Mouse (Mus musculus) heart, adult 10 weeks (tissue): Measurements from ENCODE around the gene Ddx3x. TPM values are rescaled to one million over a fixed set of nuclear protein-coding genes. Genes with fewer than 3 reads are reported as not detected.

Source experiments
- polyA plus RNA-seq: library from polyadenylated mRNA; stranded (reverse); fragments of 350-450 nt; fragmentation: Illumina TruSeq; extraction: RNeasy Lipid Tissue Mini Kit (QIAGEN cat#74804); gene quantifications from one replicate; pipeline ENCODE4 v1.2.3, GENCODE M21; 2014; ENCODE audit warnings: low read depth, low replicate concordance

Ddx3x gene
- polyA plus RNA-seq = 175 TPM

DNA sequence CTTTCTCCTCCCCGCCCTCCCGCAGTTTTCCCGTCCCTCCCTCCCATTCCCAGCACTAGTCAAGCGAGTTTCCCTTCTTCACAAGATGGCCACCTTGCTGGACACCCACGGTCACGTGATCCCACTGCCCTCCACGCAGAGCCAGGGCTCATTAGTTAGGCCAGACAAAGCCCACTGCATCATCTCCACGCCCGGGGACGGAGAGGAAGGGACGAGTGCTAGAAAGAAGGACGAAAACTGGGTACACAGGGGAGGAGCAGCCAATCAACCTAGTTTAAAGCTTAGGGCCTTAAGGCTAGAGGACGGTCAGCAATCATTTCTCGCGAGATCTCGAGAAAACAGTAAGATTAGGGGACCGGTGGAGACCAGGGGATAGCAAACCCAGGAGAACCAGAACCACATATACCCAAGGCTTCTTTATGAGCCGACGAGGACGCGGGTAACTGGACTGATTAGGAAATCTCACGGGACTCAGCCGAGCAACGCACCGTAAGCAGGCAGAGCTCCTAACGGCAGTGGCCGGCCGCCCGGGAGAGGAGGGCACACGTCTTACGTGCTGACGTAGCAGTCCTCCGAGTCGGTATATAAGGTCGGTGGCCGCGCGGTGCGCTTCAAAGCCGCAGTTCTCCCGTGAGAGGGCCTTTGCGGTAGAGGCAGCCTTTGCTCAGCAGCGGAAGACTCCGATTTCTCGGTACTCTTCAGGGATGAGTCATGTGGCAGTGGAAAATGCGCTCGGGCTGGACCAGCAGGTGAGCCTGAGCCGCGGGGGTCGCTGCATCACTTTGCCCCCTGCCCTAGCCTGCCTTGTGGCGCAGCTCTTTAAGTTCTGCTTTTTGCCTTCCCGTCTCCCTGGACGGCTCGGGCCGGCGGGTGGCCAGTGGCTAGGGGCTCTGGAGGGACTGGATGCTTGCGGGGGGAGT lies at the start of gene Ddx3x:
Gene Ddx3x (plus strand): TSS at position 562 of the 920 bp plus-strand sequence.

Other genes with a start within 250 kb of the Ddx3x start
- gene Usp9x, start 209.5 kb upstream of the Ddx3x start, polyA plus RNA-seq = 64.7 TPM
- gene Nyx, start 185.1 kb downstream of the Ddx3x start, polyA plus RNA-seq = 0.29 TPM